Mouse (Mus musculus): ENCODE measurements around the gene E330034G19Rik. TPM values are rescaled to one million over a fixed set of nuclear protein-coding genes. Genes with fewer than 3 reads are reported as not detected.
"Not testable (repeated sequence)": the region's sequence is repeated elsewhere in the genome, so short reads cannot be mapped to it uniquely, and the experiment has no call there.

The E330034G19Rik gene
- polyA plus RNA-seq, 1 experiment from 2014 or later: not detected

GRCm38 (mm10) chr14:24293631-24294030 is 617 bp downstream of the E330034G19Rik start:
- WGBS: 90% methylated on average over 5 of the region's 5 CpGs
- no peak for ATAC-seq

GRCm38 (mm10) chr14:24302126-24302525 is 9.1 kb downstream of the E330034G19Rik start:
- ATAC-seq; H3K36me3 ChIP-seq (ENCODE audit: control insufficient read depth, insufficient read depth, low read length); H3K27ac ChIP-seq (ENCODE audit: low read depth, low read length); H3K9me3 ChIP-seq (replicated peaks; ENCODE audit: control insufficient read depth, low read length); H3K4me1 ChIP-seq (ENCODE audit: control insufficient read depth, insufficient read depth, low read length); H3K4me3 ChIP-seq (ENCODE audit: low read depth, low read length); H3K4me2 ChIP-seq (ENCODE audit: low read length); DNase-seq (ENCODE audit: low spot score); H3K9ac ChIP-seq (ENCODE audit: low read length); H3K27me3 ChIP-seq (replicated peaks; ENCODE audit: control insufficient read depth, insufficient read depth, low read length): not testable (repeated sequence)
- WGBS: 86% methylated on average over 1 of the region's 1 CpGs

More at GRCm38 (mm10) chr14:24293631-24294030, 617 bp downstream of the E330034G19Rik start:
- Histone ChIP-seq H3K9ac (ENCODE audit: low read length) (no peak overlapping the region), H3K4me3 (ENCODE audit: low read depth, low read length) (no peak overlapping the region), H3K4me1 (ENCODE audit: control insufficient read depth, insufficient read depth, low read length) (no peaks in the 10 kb centered on the region), H3K4me2 (ENCODE audit: low read length) (no peak overlapping the region), H3K36me3 (ENCODE audit: control insufficient read depth, insufficient read depth, low read length) (no peaks in the 10 kb centered on the region), H3K9me3 (replicated peaks; ENCODE audit: control insufficient read depth, low read length) (no peaks in the 10 kb centered on the region), H3K27me3 (replicated peaks; ENCODE audit: control insufficient read depth, insufficient read depth, low read length) (no peaks in the 10 kb centered on the region), H3K27ac (ENCODE audit: low read depth, low read length) (no peak overlapping the region)
- DNase-seq (ENCODE audit: low spot score): no peak

- H3K9ac ChIP-seq (ENCODE audit: low read length): no peak overlapping the region
- no peak overlapping the region for H3K4me3 ChIP-seq (ENCODE audit: low read depth, low read length)
- no peaks in the 10 kb centered on the region for H3K9me3 ChIP-seq (replicated peaks; ENCODE audit: control insufficient read depth, low read length)
- H3K27ac ChIP-seq (ENCODE audit: low read depth, low read length): no peak overlapping the region
- no peak for DNase-seq (ENCODE audit: low spot score)
- no peak overlapping the region for H3K4me2 ChIP-seq (ENCODE audit: low read length)
- no peak for ATAC-seq
- no peaks in the 10 kb centered on the region for H3K27me3 ChIP-seq (replicated peaks; ENCODE audit: control insufficient read depth, insufficient read depth, low read length)
- no peaks in the 10 kb centered on the region for H3K36me3 ChIP-seq (ENCODE audit: control insufficient read depth, insufficient read depth, low read length)
- 83% methylated on average over 6 of the region's 6 CpGs for WGBS
- no peaks in the 10 kb centered on the region for H3K4me1 ChIP-seq (ENCODE audit: control insufficient read depth, insufficient read depth, low read length)
These were observed 13.7 kb downstream of the E330034G19Rik start for GRCm38 (mm10) chr14:24306667-24307066.

- WGBS: 86% methylated on average over 1 of the region's 1 CpGs
- H3K27me3 ChIP-seq (replicated peaks; ENCODE audit: control insufficient read depth, insufficient read depth, low read length): no peaks in the 10 kb centered on the region
- no peaks in the 10 kb centered on the region for H3K4me1 ChIP-seq (ENCODE audit: control insufficient read depth, insufficient read depth, low read length)
- H3K9me3 ChIP-seq (replicated peaks; ENCODE audit: control insufficient read depth, low read length): no peaks in the 10 kb centered on the region
- DNase-seq (ENCODE audit: low spot score): no peak
- no peak overlapping the region for H3K4me3 ChIP-seq (ENCODE audit: low read depth, low read length)
- H3K36me3 ChIP-seq (ENCODE audit: control insufficient read depth, insufficient read depth, low read length): no peaks in the 10 kb centered on the region
- H3K27ac ChIP-seq (ENCODE audit: low read depth, low read length): no peak overlapping the region
- no peak overlapping the region for H3K9ac ChIP-seq (ENCODE audit: low read length)
- no peak overlapping the region for H3K4me2 ChIP-seq (ENCODE audit: low read length)
- ATAC-seq: no peak
These were observed 14.1 kb downstream of the E330034G19Rik start for GRCm38 (mm10) chr14:24307146-24307545.

- Histone ChIP-seq H3K9ac (ENCODE audit: low read length) (no peak overlapping the region), H3K9me3 (replicated peaks; ENCODE audit: control insufficient read depth, low read length) (no peaks in the 10 kb centered on the region), H3K4me3 (ENCODE audit: low read depth, low read length) (no peak overlapping the region), H3K27ac (ENCODE audit: low read depth, low read length) (no peak overlapping the region), H3K4me1 (ENCODE audit: control insufficient read depth, insufficient read depth, low read length) (no peaks in the 10 kb centered on the region), H3K36me3 (ENCODE audit: control insufficient read depth, insufficient read depth, low read length) (no peaks in the 10 kb centered on the region), H3K27me3 (replicated peaks; ENCODE audit: control insufficient read depth, insufficient read depth, low read length) (no peaks in the 10 kb centered on the region), H3K4me2 (ENCODE audit: low read length) (no peak overlapping the region)
- DNase-seq (ENCODE audit: low spot score) (peak; percentile 74), ATAC-seq (no peak)
- WGBS: 47% methylated on average over 3 of the region's 3 CpGs
These were observed 18.1 kb downstream of the E330034G19Rik start for GRCm38 (mm10) chr14:24311110-24311509.

GRCm38 (mm10) chr14:24347007-24347406 is 54.0 kb downstream of the E330034G19Rik start:
- not testable (repeated sequence) for H3K36me3 ChIP-seq (ENCODE audit: control insufficient read depth, insufficient read depth, low read length); H3K9ac ChIP-seq (ENCODE audit: low read length); H3K9me3 ChIP-seq (replicated peaks; ENCODE audit: control insufficient read depth, low read length); H3K4me3 ChIP-seq (ENCODE audit: low read depth, low read length); DNase-seq (ENCODE audit: low spot score); H3K27me3 ChIP-seq (replicated peaks; ENCODE audit: control insufficient read depth, insufficient read depth, low read length); H3K27ac ChIP-seq (ENCODE audit: low read depth, low read length); H3K4me1 ChIP-seq (ENCODE audit: control insufficient read depth, insufficient read depth, low read length); ATAC-seq; H3K4me2 ChIP-seq (ENCODE audit: low read length)
- WGBS: 76% methylated on average over 3 of the region's 3 CpGs

- Histone ChIP-seq H3K27me3 (replicated peaks; ENCODE audit: control insufficient read depth, insufficient read depth, low read length) (no peaks in the 10 kb centered on the region), H3K4me1 (ENCODE audit: control insufficient read depth, insufficient read depth, low read length) (no peaks in the 10 kb centered on the region), H3K4me3 (ENCODE audit: low read depth, low read length) (no peak overlapping the region), H3K9me3 (replicated peaks; ENCODE audit: control insufficient read depth, low read length) (no peaks in the 10 kb centered on the region), H3K36me3 (ENCODE audit: control insufficient read depth, insufficient read depth, low read length) (no peaks in the 10 kb centered on the region), H3K4me2 (ENCODE audit: low read length) (no peak overlapping the region), H3K9ac (ENCODE audit: low read length) (no peak overlapping the region), H3K27ac (ENCODE audit: low read depth, low read length) (no peak overlapping the region)
- peak; percentile 67 for DNase-seq (ENCODE audit: low spot score)
- no peak for ATAC-seq
- 52% methylated on average over 22 of the region's 22 CpGs for WGBS
These were observed 65.4 kb downstream of the E330034G19Rik start for GRCm38 (mm10) chr14:24358295-24358951.

Other genes with a start within 250 kb of the E330034G19Rik start
- gene Dlg5, start 47.3 kb upstream of the E330034G19Rik start, polyA plus RNA-seq (2014; fragmentation: Nextera tagmentation; extraction: Ambion mirVana): 20.3 and 22.5 TPM in 2 replicates
- 14.7 and 15.5 TPM in 2 replicates for gene Polr3a, start 193.8 kb downstream of the E330034G19Rik start, polyA plus RNA-seq (2014; fragmentation: Nextera tagmentation; extraction: Ambion mirVana)
- 726 and 919 TPM in 2 replicates for gene Rps24, start 193.9 kb downstream of the E330034G19Rik start, polyA plus RNA-seq (2014; fragmentation: Nextera tagmentation; extraction: Ambion mirVana)